Mouse (Mus musculus) hindbrain, embryonic 12.5 days (tissue): ENCODE measurements around the gene 2310061N02Rik. TPM values are rescaled to one million over a fixed set of nuclear protein-coding genes. Genes with fewer than 3 reads are reported as not detected.
"Not testable (repeated sequence)": the region's sequence is repeated elsewhere in the genome, so short reads cannot be mapped to it uniquely, and the experiment has no call there.

Experiments used
- ATAC-seq: fragments of 200-750 bp; cut with Nextera tagmentation; 2 replicates; pipeline ENCODE4 v1.8.0; 2017; ENCODE audit warnings: moderate TSS enrichment; ENCODE audit not compliant: low FRiP score
- H3K27ac ChIP-seq: fragments of 300-500 bp; sonication (generic); 2 replicates; pipeline ENCODE4 v1.5.1; 2016; ENCODE audit warnings: mild to moderate bottlenecking
- H3K27me3 ChIP-seq: fragments of 300-500 bp; sonication (generic); 2 replicates; pipeline ENCODE4 v1.6.1; 2016; ENCODE audit warnings: mild to moderate bottlenecking
- H3K36me3 ChIP-seq: fragments of 300-500 bp; sonication (generic); 2 replicates; pipeline ENCODE4 v1.6.1; 2016; ENCODE audit warnings: mild to moderate bottlenecking
- H3K4me1 ChIP-seq: fragments of 300-500 bp; sonication (generic); 2 replicates; pipeline ENCODE4 v1.6.1; 2016
- H3K4me2 ChIP-seq: fragments of 300-500 bp; sonication (generic); replicated peaks from 2 replicates; pipeline ENCODE4 v1.6.1; 2016; ENCODE audit warnings: mild to moderate bottlenecking
- H3K4me3 ChIP-seq: fragments of 300-500 bp; sonication (generic); 2 replicates; pipeline ENCODE4 v1.5.1; 2016; ENCODE audit warnings: mild to moderate bottlenecking
- H3K9ac ChIP-seq: fragments of 300-500 bp; sonication (generic); 2 replicates; pipeline ENCODE4 v1.6.1; 2016; ENCODE audit warnings: mild to moderate bottlenecking, moderate library complexity
- H3K9me3 ChIP-seq: fragments of 300-500 bp; sonication (generic); replicated peaks from 2 replicates; pipeline ENCODE4 v1.6.1; 2016; ENCODE audit warnings: mild to moderate bottlenecking
- WGBS: fragments of 180-500 bp; shearing (Covaris S2); methylation state at CpG from one replicate; pipeline ENCODE4 v1.1.7; 2016; 5-methylcytosine and 5-hydroxymethylcytosine counted together
- polyA plus RNA-seq: library from polyadenylated mRNA; unstranded; fragments of >200 nt; fragmentation: Nextera tagmentation; extraction: Ambion mirVana; gene quantifications from 2 replicates; pipeline ENCODE4 v1.2.1, GENCODE M21; 2016

Gene 2310061N02Rik
- polyA plus RNA-seq = not detected in 2 replicates

GRCm38 (mm10) chr16:88707496-88708012 lies at the start of gene 2310061N02Rik:
Gene 2310061N02Rik (minus strand): TSS chr16:88707962.
- WGBS = 89% methylated on average over 10 of the region's 10 CpGs
- no peak for ATAC-seq
- Histone ChIP-seq H3K36me3 (no peaks in the 10 kb centered on the region), H3K4me2 (no peak within 1 kb of the TSS), H3K9ac (no peak within 1 kb of the TSS), H3K4me3 (no peak within 1 kb of the TSS), H3K4me1 (no peaks in the 10 kb centered on the region), H3K9me3 (no peaks in the 10 kb centered on the region), H3K27ac (no peak within 1 kb of the TSS), H3K27me3 (no peaks in the 10 kb centered on the region)

DNA sequence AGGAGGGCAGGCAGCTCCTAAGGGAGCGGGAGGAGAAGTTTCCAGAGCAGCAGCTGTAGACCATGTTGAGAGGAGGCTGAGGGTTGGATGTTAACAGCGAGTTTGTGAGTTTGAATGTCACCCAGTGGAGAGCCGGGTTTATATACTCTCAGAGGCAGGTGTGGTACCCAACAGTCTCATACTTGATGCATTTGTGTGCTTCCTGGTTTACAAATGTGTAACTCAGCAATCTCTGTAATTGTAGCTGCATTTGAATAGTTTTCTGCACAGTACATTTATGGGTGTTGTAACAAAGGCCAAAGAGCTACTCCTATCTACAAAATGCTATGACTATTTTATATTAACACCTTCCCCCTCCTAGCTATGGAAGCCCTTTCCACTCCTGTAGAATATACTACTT lies 43.8 kb upstream of the 2310061N02Rik start, which contains the start of gene Krtap13:
Gene Krtap13 (minus strand): TSS at position 101 of the 400 bp plus-strand sequence.
- H3K27me3 ChIP-seq, H3K27ac ChIP-seq, H3K9ac ChIP-seq, H3K4me2 ChIP-seq, H3K9me3 ChIP-seq, H3K36me3 ChIP-seq, H3K4me1 ChIP-seq, ATAC-seq, H3K4me3 ChIP-seq: not testable (repeated sequence)
- WGBS = 88% methylated on average over 3 of the region's 3 CpGs

GRCm38 (mm10) chr16:88747943-88748342 lies 40.2 kb upstream of the 2310061N02Rik start:
- ATAC-seq = no peak

GRCm38 (mm10) chr16:88744750-88745340 lies 37.1 kb upstream of the 2310061N02Rik start:
- ATAC-seq = no peak
- WGBS = 88% methylated on average over 4 of the region's 4 CpGs
- no peak overlapping the region for H3K9ac ChIP-seq

More at GRCm38 (mm10) chr16:88747943-88748342, 40.2 kb upstream of the 2310061N02Rik start:
- no peak overlapping the region for H3K9ac ChIP-seq
- no peak overlapping the region for H3K27ac ChIP-seq
- no peaks in the 10 kb centered on the region for H3K4me1 ChIP-seq
- 84% methylated on average over 4 of the region's 4 CpGs for WGBS
- no peaks in the 10 kb centered on the region for H3K9me3 ChIP-seq
- no peaks in the 10 kb centered on the region for H3K27me3 ChIP-seq
- H3K4me2 ChIP-seq = no peak overlapping the region
- H3K4me3 ChIP-seq = no peak overlapping the region
- H3K36me3 ChIP-seq = no peaks in the 10 kb centered on the region

DNA sequence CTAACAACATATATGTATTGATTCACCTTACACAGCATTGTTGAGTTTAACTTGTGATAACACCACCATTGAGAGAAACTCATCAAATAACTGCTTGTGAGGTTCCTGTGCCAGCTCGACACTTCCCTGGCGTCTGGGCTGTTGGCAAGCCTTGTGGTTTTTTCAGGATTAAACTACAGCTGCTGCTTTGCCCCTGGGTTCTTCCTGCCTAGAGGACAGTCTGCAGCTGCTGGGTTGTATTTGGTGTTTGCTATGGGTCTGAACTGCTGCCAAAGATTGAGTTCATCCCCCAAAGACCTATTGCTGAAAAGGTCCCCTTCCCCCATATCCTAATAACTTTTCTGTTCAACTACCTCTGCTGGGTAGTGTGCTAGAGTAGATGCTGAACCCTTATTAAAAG lies 27.6 kb upstream of the 2310061N02Rik start:
- no peaks in the 10 kb centered on the region for H3K9me3 ChIP-seq
- H3K4me3 ChIP-seq = no peak overlapping the region
- no peak overlapping the region for H3K27ac ChIP-seq
- no peak for ATAC-seq
- no peak overlapping the region for H3K4me2 ChIP-seq
- H3K27me3 ChIP-seq = no peaks in the 10 kb centered on the region
- H3K4me1 ChIP-seq = no peaks in the 10 kb centered on the region
- H3K36me3 ChIP-seq = no peaks in the 10 kb centered on the region
- WGBS = 61% methylated on average over 2 of the region's 2 CpGs
- H3K9ac ChIP-seq = no peak overlapping the region

More at GRCm38 (mm10) chr16:88744750-88745340, 37.1 kb upstream of the 2310061N02Rik start:
- Histone ChIP-seq H3K4me1 (no peaks in the 10 kb centered on the region), H3K27me3 (no peaks in the 10 kb centered on the region), H3K36me3 (no peaks in the 10 kb centered on the region), H3K27ac (no peak overlapping the region), H3K4me2 (no peak overlapping the region), H3K9me3 (no peaks in the 10 kb centered on the region), H3K4me3 (no peak overlapping the region)

GRCm38 (mm10) chr16:88728812-88729275 lies 21.1 kb upstream of the 2310061N02Rik start, which contains the start of gene Krtap13-1:
Gene Krtap13-1 (plus strand): TSS chr16:88728862.
- no peaks in the 10 kb centered on the region for H3K27me3 ChIP-seq
- H3K9ac ChIP-seq = no peak within 1 kb of the TSS
- no peak within 1 kb of the TSS for H3K4me3 ChIP-seq
- no peak within 1 kb of the TSS for H3K27ac ChIP-seq
- H3K36me3 ChIP-seq = no peaks in the 10 kb centered on the region
- ATAC-seq = no peak
- no peaks in the 10 kb centered on the region for H3K4me1 ChIP-seq
- H3K4me2 ChIP-seq = no peak within 1 kb of the TSS
- H3K9me3 ChIP-seq = no peaks in the 10 kb centered on the region
- 79% methylated on average over 4 of the region's 4 CpGs for WGBS

DNA sequence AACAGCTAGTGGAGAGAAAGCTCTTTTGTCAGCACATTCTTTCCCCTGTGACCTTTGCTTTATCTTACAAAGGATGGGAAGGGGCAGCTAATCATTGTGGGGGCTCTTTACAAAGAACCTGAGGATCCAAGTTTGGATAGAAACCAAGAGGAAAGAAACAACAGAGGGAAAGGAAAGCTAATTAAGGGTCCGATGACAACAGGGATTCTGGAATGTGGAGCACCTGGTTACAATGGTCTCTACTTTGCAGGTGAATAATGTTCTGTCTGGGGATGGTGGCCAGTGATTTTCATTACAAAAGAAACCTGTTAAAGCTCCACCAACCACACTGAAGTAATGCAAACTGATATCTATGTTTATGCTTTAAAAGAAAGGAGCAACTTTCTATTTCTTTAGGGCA lies 12.3 kb upstream of the 2310061N02Rik start:
- H3K4me1 ChIP-seq = no peaks in the 10 kb centered on the region
- H3K4me2 ChIP-seq = no peak overlapping the region
- no peak for ATAC-seq
- no peaks in the 10 kb centered on the region for H3K27me3 ChIP-seq
- no peak overlapping the region for H3K4me3 ChIP-seq
- H3K9ac ChIP-seq = no peak overlapping the region
- no peaks in the 10 kb centered on the region for H3K36me3 ChIP-seq
- H3K27ac ChIP-seq = no peak overlapping the region
- H3K9me3 ChIP-seq = no peaks in the 10 kb centered on the region
- 12% methylated on average over 1 of the region's 1 CpGs for WGBS

DNA sequence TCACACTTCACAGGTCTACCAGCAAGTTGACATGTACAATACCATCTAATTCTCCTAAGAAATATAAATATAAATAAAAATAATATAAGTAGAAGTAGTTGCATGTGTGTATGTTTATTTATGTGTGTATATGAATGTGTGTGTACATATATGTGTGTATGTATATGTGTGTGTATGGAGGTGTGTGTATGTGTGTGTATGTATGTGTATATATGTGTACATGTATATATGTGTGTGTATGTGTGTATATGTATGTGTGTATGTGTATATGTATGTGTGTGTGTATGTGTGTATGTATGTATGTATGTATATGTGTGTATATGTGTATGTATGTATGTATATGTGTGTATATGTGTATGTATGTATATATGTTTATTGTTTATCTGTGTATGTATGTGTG lies 8.8 kb upstream of the 2310061N02Rik start:
- Histone ChIP-seq H3K4me2 (no peak overlapping the region), H3K9me3 (no peaks in the 10 kb centered on the region), H3K4me1 (no peaks in the 10 kb centered on the region), H3K27ac (no peak overlapping the region), H3K36me3 (no peaks in the 10 kb centered on the region), H3K4me3 (no peak overlapping the region), H3K27me3 (no peaks in the 10 kb centered on the region), H3K9ac (no peak overlapping the region)
- no peak for ATAC-seq

DNA sequence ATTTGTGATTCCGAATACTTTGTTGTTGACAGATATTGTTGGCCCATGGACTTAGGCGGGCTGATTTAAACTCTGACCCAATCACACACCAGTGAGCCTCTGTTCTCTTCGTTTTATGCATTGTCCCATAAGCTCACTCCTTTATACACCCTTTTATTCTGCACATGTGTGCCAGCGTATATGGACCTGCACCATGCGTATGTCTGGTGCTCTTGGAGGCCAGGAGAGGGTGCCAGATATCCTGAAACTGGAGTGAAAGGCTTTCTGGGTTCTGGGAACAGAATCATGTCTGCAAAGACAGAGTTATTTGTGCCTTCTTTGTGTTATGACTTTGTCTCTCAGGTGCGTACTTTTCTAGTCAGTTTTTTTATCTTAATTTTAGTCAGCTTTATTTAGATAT lies 3.5 kb upstream of the 2310061N02Rik start:
- Histone ChIP-seq H3K9me3 (no peaks in the 10 kb centered on the region), H3K4me1 (no peaks in the 10 kb centered on the region), H3K27ac (no peak overlapping the region), H3K4me2 (no peak overlapping the region), H3K9ac (no peak overlapping the region), H3K36me3 (no peaks in the 10 kb centered on the region), H3K27me3 (no peaks in the 10 kb centered on the region), H3K4me3 (no peak overlapping the region)
- WGBS = 82% methylated on average over 6 of the region's 6 CpGs
- ATAC-seq = no peak

GRCm38 (mm10) chr16:88710757-88711156 lies 3.0 kb upstream of the 2310061N02Rik start:
- Histone ChIP-seq H3K27me3 (no peaks in the 10 kb centered on the region), H3K4me3 (no peak overlapping the region), H3K9ac (no peak overlapping the region), H3K9me3 (no peaks in the 10 kb centered on the region), H3K27ac (no peak overlapping the region), H3K4me1 (no peaks in the 10 kb centered on the region), H3K4me2 (no peak overlapping the region), H3K36me3 (no peaks in the 10 kb centered on the region)
- no peak for ATAC-seq
- 67% methylated on average over 4 of the region's 4 CpGs for WGBS

GRCm38 (mm10) chr16:88701072-88701864 lies 6.5 kb downstream of the 2310061N02Rik start:
- Histone ChIP-seq H3K4me3 (no peak overlapping the region), H3K36me3 (no peaks in the 10 kb centered on the region), H3K9ac (no peak overlapping the region), H3K27ac (no peak overlapping the region), H3K27me3 (no peaks in the 10 kb centered on the region), H3K4me2 (no peak overlapping the region), H3K9me3 (no peaks in the 10 kb centered on the region), H3K4me1 (no peaks in the 10 kb centered on the region)
- 55% methylated on average over 4 of the region's 4 CpGs for WGBS
- ATAC-seq = no peak

GRCm38 (mm10) chr16:88696256-88696655 lies 11.5 kb downstream of the 2310061N02Rik start:
- ATAC-seq = no peak
- no peak overlapping the region for H3K4me2 ChIP-seq
- WGBS = 75% methylated on average over 4 of the region's 4 CpGs
- no peak overlapping the region for H3K4me3 ChIP-seq
- no peaks in the 10 kb centered on the region for H3K4me1 ChIP-seq
- no peaks in the 10 kb centered on the region for H3K9me3 ChIP-seq
- no peaks in the 10 kb centered on the region for H3K27me3 ChIP-seq
- no peak overlapping the region for H3K9ac ChIP-seq
- no peaks in the 10 kb centered on the region for H3K36me3 ChIP-seq
- H3K27ac ChIP-seq = no peak overlapping the region
